Comparison of ENCODE assay signal across 15 mouse cellular contexts in genomic region chr6:85336944-85337343, GRCm38 (mm10). TPM values are rescaled to one million over a fixed set of nuclear protein-coding genes. Genes with fewer than 3 reads are reported as not detected.
A peak's percentile ranks its signal among the peaks of the same experiment; 100 is the strongest.
DNase-seq lines count a peak whose midpoint lies in the region.
"Had no signal": no experiment of that assay in that cellular context is flagged by ENCODE, and none has a peak within 500 bp of the region (broad histone marks: within the 10 kb centered on the region; RNA-seq: fewer than 3 reads in every experiment).

No protein-coding gene starts in this region.

- peak; percentile 13 for DNase-seq in adrenal gland, postnatal 25 days
- DNase-seq in adrenal gland, postnatal 14 days: no peak
- peak; percentile 45 to 57 for DNase-seq in frontal cortex, postnatal 36 days (ENCODE audit: low spot score in 2 of 2)
- DNase-seq in frontal cortex, postnatal 14 days (ENCODE audit: low spot score in 2 of 2): no peak
- peak; percentile 43 to 84 for DNase-seq in left cerebral cortex, postnatal 25 days (ENCODE audit: low spot score in 2 of 2)
- DNase-seq in left cerebral cortex, postnatal 4 days: no peak
- peak; percentile 52 for DNase-seq in right cerebral cortex, postnatal 25 days
- no peak for DNase-seq in lung, adult 18-20 months
- DNase-seq: forebrain, postnatal 0 days; heart, postnatal 4 days; kidney, adult 18-20 months; kidney, postnatal 10 days; lung, adult 2 months; lung, postnatal 14 days; thymus, postnatal 25 days had no signal

- intact Hi-C loops in left cerebral cortex, postnatal 25 days (cut with DNase I): no loop called here
- intact Hi-C loops in left cerebral cortex, postnatal 4 days (cut with DNase I): loop anchor here (10.0 kb wide), 1 partner anchor 152 kb away; the partner anchor contains the start of gene Emx1

RNA-seq across cellular contexts. Expression of gene Sfxn5, which starts 3.7 kb away (rescaled TPM):
- total RNA-seq in adrenal gland, postnatal 25 days (2021): 19.8 and 23.0 TPM in 2 replicates
- 21.7 and 31.8 TPM in 2 replicates for total RNA-seq in adrenal gland, postnatal 14 days (2021)
- 100 to 1,000 TPM; 165 TPM for total RNA-seq in left cerebral cortex, postnatal 25 days (2021)
- total RNA-seq in left cerebral cortex, postnatal 4 days (2021): 10 to 100 TPM; 63.9 to 69.7 TPM

RNA-seq across cellular contexts. Expression of gene Rab11fip5, which starts 37.5 kb away (rescaled TPM):
- 27.7 and 38.8 TPM in 2 replicates for total RNA-seq in adrenal gland, postnatal 25 days (2021)
- total RNA-seq in adrenal gland, postnatal 14 days (2021): 22.7 and 28.7 TPM in 2 replicates
- 10 to 100 TPM; 65.7 to 66.8 TPM for total RNA-seq in left cerebral cortex, postnatal 25 days (2021)
- 10 to 100 TPM; 51.7 to 54.1 TPM for total RNA-seq in left cerebral cortex, postnatal 4 days (2021)

Comparison
In these comparisons a context has a peak if more than half of its experiments do, and no peak if none do; other contexts are left out.
1. DNase-seq: peak in adrenal gland, postnatal 25 days (single experiment), frontal cortex, postnatal 36 days (2 of 2), left cerebral cortex, postnatal 25 days (2 of 2) and right cerebral cortex, postnatal 25 days (single experiment); none in adrenal gland, postnatal 14 days (single experiment), frontal cortex, postnatal 14 days (0 of 2), left cerebral cortex, postnatal 4 days (single experiment) and lung, adult 18-20 months (0 of 2).